Mouse (Mus musculus): ENCODE results near the gene Gm867.

Gm867 gene

GRCm38 (mm10) chr10:75896208-75896607 lies 44.3 kb downstream of the Gm867 start:
- no peak for DNase-seq

- no peak for DNase-seq
Observed at GRCm38 (mm10) chr10:75895730-75896129, 44.7 kb downstream of the Gm867 start.

GRCm38 (mm10) chr10:75894601-75895000 lies 45.9 kb downstream of the Gm867 start:
- no peak for DNase-seq

DNA sequence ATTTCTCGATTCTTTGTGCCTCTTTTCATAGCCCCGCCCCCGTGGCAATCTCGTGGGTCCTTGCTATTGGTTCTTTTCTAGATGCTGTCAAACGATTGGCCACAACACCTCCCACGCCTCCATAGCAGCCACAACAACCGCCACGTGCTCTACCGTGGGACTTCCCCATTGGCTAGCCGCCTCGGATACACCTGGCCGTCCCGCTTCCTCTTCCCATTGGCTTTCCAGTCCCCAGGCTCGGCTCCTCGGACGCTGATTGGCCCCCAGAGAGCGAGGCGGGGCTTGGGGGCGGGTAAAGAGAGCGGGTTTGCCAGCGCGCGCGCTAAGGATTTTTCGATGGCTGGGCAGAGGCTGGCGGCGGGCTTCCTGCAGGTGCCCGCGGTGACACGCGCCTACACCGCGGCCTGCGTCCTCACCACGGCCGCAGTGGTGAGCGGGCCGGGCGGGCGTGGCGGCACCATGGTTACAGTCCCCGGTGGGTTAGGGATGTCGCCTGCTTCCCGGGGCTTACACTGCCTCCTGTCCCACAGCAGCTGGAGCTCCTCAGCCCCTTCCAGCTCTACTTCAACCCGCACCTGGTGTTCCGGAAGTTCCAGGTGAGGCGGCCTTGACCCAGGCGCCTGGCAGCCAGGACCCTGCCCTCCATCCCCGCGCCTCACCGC lies 47.3 kb downstream of the Gm867 start, which contains the start of gene Derl3:
TSS of gene Derl3 (plus strand) at position 325 of the 662 bp plus-strand sequence.
- DNase-seq, result peak; percentile 97

DNA sequence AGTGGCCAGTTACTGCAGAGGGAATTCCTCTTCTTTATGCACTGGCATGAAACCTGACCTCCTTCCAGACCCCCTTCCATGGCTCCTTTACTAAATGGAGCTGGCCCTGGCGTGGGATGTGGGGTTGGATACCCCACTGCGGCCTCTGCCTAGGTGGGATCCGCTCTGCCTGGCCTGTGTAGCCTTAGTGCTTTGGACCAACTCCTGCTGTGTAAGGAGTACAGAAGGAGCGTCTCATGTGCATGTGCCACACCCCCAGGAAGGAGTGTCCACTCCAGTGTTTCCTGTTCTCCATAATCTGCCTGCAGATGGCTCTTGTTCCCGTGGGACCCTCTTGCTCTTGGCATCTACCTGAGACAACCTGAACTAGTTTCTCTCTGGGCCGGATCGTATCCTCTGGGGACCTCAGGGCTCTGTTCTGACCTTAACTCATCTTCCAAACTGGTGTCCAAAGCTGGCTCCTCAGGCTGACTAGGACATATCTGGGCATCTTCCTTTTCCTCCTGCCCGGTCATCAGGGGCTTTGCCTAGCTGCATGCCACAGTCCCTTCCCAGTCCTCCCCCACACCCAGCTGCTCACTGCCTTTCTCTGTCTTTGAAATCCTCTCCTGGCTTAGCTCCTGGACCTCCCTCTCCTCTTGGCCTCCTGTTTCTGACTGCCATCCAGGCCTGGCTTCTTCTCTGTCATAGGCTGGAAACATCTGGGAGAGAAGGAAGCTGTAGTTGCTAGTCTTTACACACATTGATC lies 50.9 kb downstream of the Gm867 start:
- no peak for DNase-seq

Data from lung, postnatal 36 days (tissue).